8 mouse cellular contexts compared by ENCODE assay signal in the genomic region with DNA sequence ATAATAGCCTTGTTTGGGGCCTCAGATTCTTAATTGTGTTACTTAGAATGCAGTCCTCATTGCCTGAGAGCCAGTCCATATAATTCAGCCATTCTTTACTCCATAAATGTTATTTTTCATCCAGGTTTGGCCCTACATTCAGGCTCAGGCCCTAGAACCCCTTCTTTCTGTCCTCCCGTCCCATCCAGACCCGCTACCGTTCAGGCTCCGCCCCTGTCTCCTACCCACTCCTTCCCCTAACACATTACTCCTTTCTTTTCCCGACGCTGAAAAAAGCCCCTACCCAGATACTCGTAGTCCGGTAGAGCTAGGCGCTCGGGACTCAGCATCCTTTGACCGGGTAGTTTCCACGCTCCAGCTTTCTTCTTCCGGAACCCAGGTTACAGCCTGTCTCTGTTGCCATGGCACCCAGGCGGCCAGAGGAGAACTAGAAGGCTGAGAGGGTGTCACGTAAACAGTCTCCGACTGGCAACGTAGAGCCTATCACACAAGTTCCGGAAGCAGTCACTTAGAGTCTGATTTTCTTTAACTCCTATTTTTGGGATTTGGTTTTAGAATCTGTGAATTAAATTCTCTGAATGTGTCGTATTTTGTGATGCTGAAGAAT. TPM values are rescaled to one million over a fixed set of nuclear protein-coding genes. Genes with fewer than 3 reads are reported as not detected.
A peak's percentile ranks its signal among the peaks of the same experiment; 100 is the strongest.
DNase-seq lines count a peak whose midpoint lies in the region; ATAC-seq and TF ChIP-seq lines count a peak whose summit lies in the region.

A gene (minus strand): TSS at position 419 of the 607 bp plus-strand sequence.

- peak within 1 kb of the TSS; percentile 88 for H3K4me3 ChIP-seq in ES-Bruce4 (ENCODE audit: low read depth, low read length)
- peak within 1 kb of the TSS; percentile 69 for H3K4me3 ChIP-seq in forebrain, embryonic 12.5 days (replicated peaks)
- peak within 1 kb of the TSS; percentile 88 for H3K4me3 ChIP-seq in heart, embryonic 16.5 days (ENCODE audit: low read length)
- peak within 1 kb of the TSS; percentile 60 to 66 for H3K4me3 ChIP-seq in liver, embryonic 14.5 days (ENCODE audit: insufficient read depth in 1 of 2, low read depth in 2 of 2, low read length in 2 of 2)
- peak within 1 kb of the TSS; percentile 57 for H3K4me3 ChIP-seq in stomach, embryonic 15.5 days (replicated peaks)

- TF ChIP-seq POLR2A in ES-Bruce4 (IDR thresholded peaks at IDR 0.05; ENCODE audit: insufficient read depth, low read length) = no peak

- no peak for TF ChIP-seq CTCF in ES-Bruce4 (IDR thresholded peaks at IDR 0.05; ENCODE audit: low read depth, low read length)
- no peak for TF ChIP-seq CTCF in liver, embryonic 14.5 days (IDR thresholded peaks at IDR 0.05; ENCODE audit: low read depth)

- peaks cover 3% of the 10 kb centered on the region; the same call in 1 of the 2 replicates for H3K9me3 ChIP-seq in ES-Bruce4 (replicated peaks; ENCODE audit: control insufficient read depth, insufficient read depth, low read length, poor library complexity, severe bottlenecking)
- no peaks in the 10 kb centered on the region for H3K9me3 ChIP-seq in forebrain, embryonic 12.5 days
- H3K9me3 ChIP-seq in heart, embryonic 16.5 days (replicated peaks; ENCODE audit: control insufficient read depth, low read length) = no peaks in the 10 kb centered on the region; the same call in 1 of the 2 replicates
- no peaks in the 10 kb centered on the region for H3K9me3 ChIP-seq in liver, embryonic 14.5 days (ENCODE audit: control insufficient read depth, low read length)
- H3K9me3 ChIP-seq in stomach, embryonic 15.5 days = no peaks in the 10 kb centered on the region

- H3K36me3 ChIP-seq in ES-Bruce4 (ENCODE audit: control insufficient read depth, insufficient read depth, low read length, poor library complexity, severe bottlenecking) = no peaks in the 10 kb centered on the region
- no peaks in the 10 kb centered on the region for H3K36me3 ChIP-seq in forebrain, embryonic 12.5 days (replicated peaks)
- H3K36me3 ChIP-seq in heart, embryonic 16.5 days (ENCODE audit: control insufficient read depth, insufficient read depth) = no peaks in the 10 kb centered on the region
- H3K36me3 ChIP-seq in liver, embryonic 14.5 days (replicated peaks; ENCODE audit: control insufficient read depth, insufficient read depth, low read depth) = no peaks in the 10 kb centered on the region
- no peaks in the 10 kb centered on the region for H3K36me3 ChIP-seq in stomach, embryonic 15.5 days

- no peak within 1 kb of the TSS for H3K27ac ChIP-seq in ES-Bruce4 (ENCODE audit: insufficient read depth, low read length)
- peak within 1 kb of the TSS; percentile 84 for H3K27ac ChIP-seq in forebrain, embryonic 12.5 days
- no peak within 1 kb of the TSS; the same call in none of the 2 replicates for H3K27ac ChIP-seq in heart, embryonic 16.5 days (ENCODE audit: low read length)
- no peak within 1 kb of the TSS for H3K27ac ChIP-seq in liver, embryonic 14.5 days
- no peak within 1 kb of the TSS for H3K27ac ChIP-seq in stomach, embryonic 15.5 days

- no peak within 1 kb of the TSS for H3K9ac ChIP-seq in ES-Bruce4 (ENCODE audit: low read depth, poor library complexity, severe bottlenecking)
- peak within 1 kb of the TSS; percentile 61 for H3K9ac ChIP-seq in forebrain, embryonic 12.5 days
- H3K9ac ChIP-seq in heart, embryonic 16.5 days (ENCODE audit: low read length) = peak within 1 kb of the TSS; percentile 69
- H3K9ac ChIP-seq in liver, embryonic 14.5 days (replicated peaks) = peak within 1 kb of the TSS; percentile 5
- peak within 1 kb of the TSS; percentile 7; the same call in 1 of the 2 replicates for H3K9ac ChIP-seq in stomach, embryonic 15.5 days

- under 1% methylated on average over 19 of the region's 19 CpGs for WGBS in forebrain, embryonic 12.5 days
- WGBS in heart, embryonic 16.5 days = 1% methylated on average over 19 of the region's 19 CpGs
- 2% methylated on average over 19 of the region's 19 CpGs for WGBS in liver, embryonic 14.5 days (ENCODE audit: insufficient replicate concordance)
- WGBS in stomach, embryonic 15.5 days = under 1% methylated on average over 19 of the region's 19 CpGs

- TF ChIP-seq EP300 in ES-Bruce4 (IDR thresholded peaks at IDR 0.05; ENCODE audit: insufficient read depth, low read depth, low read length) = no peak
- TF ChIP-seq EP300 in liver, embryonic 14.5 days (IDR thresholded peaks at IDR 0.05; ENCODE audit: low read depth) = no peak

- H3K27me3 ChIP-seq in ES-Bruce4 (ENCODE audit: control insufficient read depth, insufficient read depth, low read length, poor library complexity, severe bottlenecking) = no peaks in the 10 kb centered on the region; the same call in 1 of the 2 replicates
- H3K27me3 ChIP-seq in forebrain, embryonic 12.5 days = 0 out of 2 replicates have a peak, but pooled peaks cover 4% of the 10 kb centered on the region
- H3K27me3 ChIP-seq in heart, embryonic 16.5 days (ENCODE audit: control insufficient read depth, insufficient read depth, low read length) = no peaks in the 10 kb centered on the region
- no peaks in the 10 kb centered on the region for H3K27me3 ChIP-seq in liver, embryonic 14.5 days (ENCODE audit: control insufficient read depth, insufficient read depth, low read length)
- no peaks in the 10 kb centered on the region for H3K27me3 ChIP-seq in stomach, embryonic 15.5 days (replicated peaks)

- DNase-seq in c-Kit-positive CD71-positive TER-119-positive erythroid progenitor cells, embryonic 14.5 days (ENCODE audit: low spot score) = peak; percentile 86
- DNase-seq in kidney, postnatal 25 days = peak; percentile 93 to 95
- peak; percentile 69 to 76 (median 71) for DNase-seq in liver, embryonic 14.5 days (ENCODE audit: low read depth in 3 of 3, low spot score in 3 of 3)
- peak; percentile 86 for DNase-seq in neural tube, embryonic 10.5 days (ENCODE audit: extremely low spot score, low spot score)

- no peaks in the 10 kb centered on the region for H3K4me1 ChIP-seq in ES-Bruce4 (ENCODE audit: control insufficient read depth, insufficient read depth, low read length)
- H3K4me1 ChIP-seq in forebrain, embryonic 12.5 days = peaks cover 6% of the 10 kb centered on the region
- peaks cover 5% of the 10 kb centered on the region for H3K4me1 ChIP-seq in heart, embryonic 16.5 days (ENCODE audit: control insufficient read depth, insufficient read depth, low read length)
- H3K4me1 ChIP-seq in liver, embryonic 14.5 days (replicated peaks; ENCODE audit: control insufficient read depth in 2 of 2, insufficient read depth in 2 of 2, low read length in 1 of 2) = no peaks in the 10 kb centered on the region; a peak in 1 of 4 replicates
- H3K4me1 ChIP-seq in stomach, embryonic 15.5 days = 0 out of 2 replicates have a peak, but pooled peaks cover 4% of the 10 kb centered on the region

- H3K4me2 ChIP-seq in forebrain, embryonic 12.5 days = peak within 1 kb of the TSS; percentile 54
- peak within 1 kb of the TSS; percentile 85 for H3K4me2 ChIP-seq in heart, embryonic 16.5 days (ENCODE audit: low read depth, low read length)
- peak within 1 kb of the TSS; percentile 71 for H3K4me2 ChIP-seq in liver, embryonic 14.5 days (ENCODE audit: low read depth)
- H3K4me2 ChIP-seq in stomach, embryonic 15.5 days = peak within 1 kb of the TSS; percentile 65

- ATAC-seq in forebrain, embryonic 12.5 days (ENCODE audit: low FRiP score) = peak; percentile 98
- peak; percentile 82 for ATAC-seq in heart, embryonic 16.5 days (replicated peaks; ENCODE audit: extremely low read depth, insufficient read depth, low FRiP score)
- peak; percentile 66 for ATAC-seq in liver, embryonic 14.5 days (ENCODE audit: insufficient read depth)
- ATAC-seq in stomach, embryonic 15.5 days (ENCODE audit: insufficient read depth, low FRiP score, low read depth) = peak; percentile 90

RNA-seq across cellular contexts. Expression of the gene that starts here (rescaled TPM):
- polyA plus RNA-seq in ES-Bruce4 (2011; ENCODE audit: insufficient read depth, insufficient read length, low read depth, missing spikeins) = 19.3 and 20.1 TPM in 2 replicates
- polyA plus RNA-seq in forebrain, embryonic 12.5 days (2016; fragmentation: Nextera tagmentation; extraction: Ambion mirVana) = 110 and 114 TPM in 2 replicates
- 42.9 and 46.0 TPM in 2 replicates for polyA plus RNA-seq in heart, embryonic 16.5 days (2015; fragmentation: Nextera tagmentation; extraction: Ambion mirVana)
- 1.6 and 2.1 TPM in 2 replicates for polyA plus RNA-seq in liver, embryonic 14.5 days (2012; rRNA removed)
- polyA plus RNA-seq in liver, embryonic 14.5 days (2014; fragmentation: Nextera tagmentation; extraction: Ambion mirVana) = 6.6 and 7.3 TPM in 2 replicates
- 39.0 and 42.4 TPM in 2 replicates for polyA plus RNA-seq in stomach, embryonic 15.5 days (2015; fragmentation: Nextera tagmentation; extraction: Ambion mirVana)
